Mouse (Mus musculus): ENCODE results near the gene Noxa1. TPM values are rescaled to one million over a fixed set of nuclear protein-coding genes. Genes with fewer than 3 reads are reported as not detected.

Gene Noxa1
- 0.72 and 0.76 TPM in 2 replicates for polyA plus RNA-seq (2012; rRNA removed)

GRCm38 (mm10) chr2:25095109-25095850 lies at the start of gene Noxa1:
TSS of gene Noxa1 (minus strand) at chr2:25095149.

GRCm38 (mm10) chr2:25080076-25080475 lies 14.9 kb downstream of the Noxa1 start, which contains the start of gene Entpd8:
TSS of gene Entpd8 (plus strand) at chr2:25080304.

GRCm38 (mm10) chr2:25054221-25055067 lies 40.5 kb downstream of the Noxa1 start, which contains the start of gene Nsmf:
TSS of gene Nsmf (plus strand) at chr2:25054355.

Other genes with a start within 250 kb of the Noxa1 start
- 13.9 and 16.7 TPM in 2 replicates for gene Ehmt1, start 175.5 kb downstream of the Noxa1 start, polyA plus RNA-seq (2012; rRNA removed)
- gene Arrdc1, start 159.9 kb downstream of the Noxa1 start, polyA plus RNA-seq (2012; rRNA removed): 24.7 and 28.9 TPM in 2 replicates
- 9.6 TPM in 2 replicates for gene Zmynd19, start 145.4 kb downstream of the Noxa1 start, polyA plus RNA-seq (2012; rRNA removed)
- gene Dph7, start 132.7 kb downstream of the Noxa1 start, polyA plus RNA-seq (2012; rRNA removed): 7.0 and 7.1 TPM in 2 replicates
- 38.0 and 42.6 TPM in 2 replicates for gene Mrpl41, start 120.1 kb downstream of the Noxa1 start, polyA plus RNA-seq (2012; rRNA removed)
- 18.9 and 24.4 TPM in 2 replicates for gene Pnpla7, start 119.1 kb downstream of the Noxa1 start, polyA plus RNA-seq (2012; rRNA removed)
- 31.2 and 35.7 TPM in 2 replicates for gene Nsmf, start 40.8 kb downstream of the Noxa1 start, polyA plus RNA-seq (2012; rRNA removed)
- 36.7 and 53.2 TPM in 2 replicates for gene Entpd8, start 14.8 kb downstream of the Noxa1 start, polyA plus RNA-seq (2012; rRNA removed)
- gene Nrarp, start 85.6 kb upstream of the Noxa1 start, polyA plus RNA-seq (2012; rRNA removed): 2.5 and 3.5 TPM in 2 replicates
- gene Tor4a, start 101.7 kb upstream of the Noxa1 start, polyA plus RNA-seq (2012; rRNA removed): 6.2 and 6.6 TPM in 2 replicates
- gene Nelfb, start 116.3 kb upstream of the Noxa1 start, polyA plus RNA-seq (2012; rRNA removed): 17.8 and 19.8 TPM in 2 replicates
- not detected in 2 replicates for gene Stpg3, start 119.5 kb upstream of the Noxa1 start, polyA plus RNA-seq (2012; rRNA removed)
- gene Fam166a, start 123.6 kb upstream of the Noxa1 start, polyA plus RNA-seq (2012; rRNA removed): not detected in 2 replicates
- gene Tubb4b, start 129.6 kb upstream of the Noxa1 start, polyA plus RNA-seq (2012; rRNA removed): 344 and 395 TPM in 2 replicates
- 0.05 TPM in 1 of 2 replicates, not detected in the other for gene Slc34a3, start 139.2 kb upstream of the Noxa1 start, polyA plus RNA-seq (2012; rRNA removed)
- gene Rnf224, start 141.6 kb upstream of the Noxa1 start, polyA plus RNA-seq (2012; rRNA removed): 0.02 TPM in 1 of 2 replicates, not detected in the other
- gene Rnf208, start 147.1 kb upstream of the Noxa1 start, polyA plus RNA-seq (2012; rRNA removed): 0.78 TPM in 2 replicates
- not detected in 2 replicates for gene Cysrt1, start 147.3 kb upstream of the Noxa1 start, polyA plus RNA-seq (2012; rRNA removed)
- 4.5 and 4.6 TPM in 2 replicates for gene AL732309.1, start 151.7 kb upstream of the Noxa1 start, polyA plus RNA-seq (2012; rRNA removed)
- 12.7 and 14.9 TPM in 2 replicates for gene Tmem203, start 160.3 kb upstream of the Noxa1 start, polyA plus RNA-seq (2012; rRNA removed)
- gene Tprn, start 167.5 kb upstream of the Noxa1 start, polyA plus RNA-seq (2012; rRNA removed): 2.4 and 3.4 TPM in 2 replicates
- 48.3 and 51.8 TPM in 2 replicates for gene Ssna1, start 177.3 kb upstream of the Noxa1 start, polyA plus RNA-seq (2012; rRNA removed)
- gene Anapc2, start 177.3 kb upstream of the Noxa1 start, polyA plus RNA-seq (2012; rRNA removed): 19.6 and 21.3 TPM in 2 replicates
- gene Tmem210, start 193.0 kb upstream of the Noxa1 start, polyA plus RNA-seq (2012; rRNA removed): not detected in 2 replicates
- 0.05 TPM in 1 of 2 replicates, not detected in the other for gene Lrrc26, start 194.8 kb upstream of the Noxa1 start, polyA plus RNA-seq (2012; rRNA removed)
- 0.01 TPM in 1 of 2 replicates, not detected in the other for gene Grin1, start 224.0 kb upstream of the Noxa1 start, polyA plus RNA-seq (2012; rRNA removed)
- 5.0 and 5.1 TPM in 2 replicates for gene Man1b1, start 237.2 kb upstream of the Noxa1 start, polyA plus RNA-seq (2012; rRNA removed)